Mouse (Mus musculus) gastrocnemius, adult 2 months (tissue): ENCODE results near the gene Gbp8. TPM values are rescaled to one million over a fixed set of nuclear protein-coding genes. Genes with fewer than 3 reads are reported as not detected.
"Not testable (repeated sequence)": the region's sequence is repeated elsewhere in the genome, so short reads cannot be mapped to it uniquely, and the experiment has no call there.

Experiments used
- DNase-seq: peaks from one replicate; pipeline ENCODE4 v3.0.0; 2022
- H3K27ac ChIP-seq: fragments of 200-600 bp; 2 replicates; pipeline ENCODE4 v1.8.1; 2022; ENCODE audit warnings: mild to moderate bottlenecking
- H3K4me3 ChIP-seq: fragments of 200-600 bp; 2 replicates; pipeline ENCODE4 v1.8.1; 2022; ENCODE audit warnings: mild to moderate bottlenecking, moderate library complexity
- CTCF ChIP-seq: fragments of 200-600 bp; IDR thresholded peaks from 2 replicates; pipeline ENCODE4 v1.8.1; 2022; ENCODE audit warnings: antibody characterized with exemption, mild to moderate bottlenecking, moderate library complexity
- intact Hi-C: fragments of 180-260 bp; cut with DNase I; formaldehyde crosslinking; loops from one replicate; pipeline ENCODE4 v1.15.1; 2025
- long read RNA-seq, 2 experiments: library from polyadenylated mRNA; stranded (forward); transcript quantifications; one replicate each; pipeline ENCODE4 v2.0.0; 2021
- total RNA-seq, 2 experiments: library from RNA; stranded (reverse); gene quantifications; 2 replicates each; pipeline ENCODE4 v1.2.3; 2021

Gene Gbp8
- not detected for total RNA-seq
- long read RNA-seq, experiment 1: 0 reads
- long read RNA-seq, experiment 2, partial matches to known transcripts: 0 of 1 reads
- long read RNA-seq, experiment 2, other reads (novel, unspliced or antisense): 1 of 1 reads

DNA sequence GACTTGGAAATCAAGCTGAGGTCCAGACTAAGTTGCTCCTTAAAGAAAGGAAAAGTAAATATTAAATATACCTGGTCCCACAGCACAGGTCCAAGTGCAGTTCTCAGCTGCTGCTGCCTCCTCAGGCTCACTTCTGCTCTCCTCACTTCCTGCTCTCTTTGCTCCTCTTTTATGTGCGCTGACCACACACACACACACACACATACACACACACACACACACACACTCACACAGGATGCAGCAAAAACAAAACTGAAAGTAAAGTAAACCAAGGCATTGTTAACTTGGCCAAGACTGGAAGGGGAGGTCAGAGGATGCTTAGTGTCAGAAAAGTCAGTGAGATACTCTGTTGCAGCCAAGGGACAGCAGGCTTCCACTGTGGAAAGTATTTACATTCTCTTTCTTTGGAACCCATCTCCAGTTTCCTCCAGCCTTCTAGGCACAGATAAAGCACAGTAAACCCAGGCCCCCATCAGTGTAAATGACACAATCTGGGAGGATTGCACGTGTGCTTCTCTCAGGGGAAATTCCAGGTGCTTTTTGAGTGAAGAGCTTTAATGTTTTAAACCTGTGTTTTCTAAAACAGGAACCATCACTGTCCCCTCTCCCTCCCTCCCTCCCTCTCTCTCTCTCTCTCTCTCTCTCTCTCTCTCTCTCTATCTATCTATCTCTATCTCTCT lies at the start of gene Gbp8, which contains the start of the genes Gbp9 and Gbp4:
TSS of gene Gbp8 (minus strand) at position 132 of the 680 bp plus-strand sequence.
TSS of gene Gbp9 (minus strand) at position 131 of the 680 bp plus-strand sequence.
TSS of gene Gbp4 (minus strand) at position 178 of the 680 bp plus-strand sequence.
- intact Hi-C loops: loop anchor here (10.0 kb wide), 1 partner anchor 155 kb away; the partner anchor contains the start of gene Abcg3
- not testable (repeated sequence) for DNase-seq
- Histone ChIP-seq H3K4me3 (peak within 1 kb of the TSS; percentile 60), H3K27ac (peak within 1 kb of the TSS; percentile 75)

GRCm38 (mm10) chr5:105181446-105181845 lies 42.1 kb upstream of the Gbp8 start:
- DNase-seq: no peak
- Histone ChIP-seq H3K4me3 (no peak overlapping the region), H3K27ac (no peak overlapping the region)
- no peak for TF ChIP-seq CTCF
- intact Hi-C loops: no loop called here

- intact Hi-C loops: no loop called here
Measured at GRCm38 (mm10) chr5:105156582-105156981, 17.2 kb upstream of the Gbp8 start.

DNA sequence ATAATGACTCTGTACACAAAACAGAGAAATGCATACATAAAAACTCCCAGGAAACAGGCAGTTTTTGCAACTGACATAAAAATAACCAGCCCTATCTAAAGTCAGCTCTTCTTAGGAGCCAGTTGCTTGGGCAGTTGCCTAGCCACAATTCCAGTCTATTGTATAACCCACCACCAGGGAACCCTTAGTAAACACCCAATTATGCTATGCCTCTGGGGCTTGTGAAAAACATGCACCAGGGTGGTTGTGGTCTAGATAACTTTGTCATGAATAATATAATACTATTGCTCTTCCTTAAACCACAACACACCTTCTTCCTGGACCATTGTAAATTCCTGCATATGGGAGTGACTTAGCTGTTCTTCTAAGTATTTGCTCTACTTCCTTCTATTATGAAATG lies 14.7 kb upstream of the Gbp8 start:
- no peak for DNase-seq
- TF ChIP-seq CTCF: no peak
- intact Hi-C loops: no loop called here
- no peak overlapping the region for H3K27ac ChIP-seq
- H3K4me3 ChIP-seq: no peak overlapping the region

More at GRCm38 (mm10) chr5:105156582-105156981, 17.2 kb upstream of the Gbp8 start:
- H3K4me3 ChIP-seq: no peak overlapping the region
- peak; percentile 40 for TF ChIP-seq CTCF
- H3K27ac ChIP-seq: no peak overlapping the region
- DNase-seq: no peak

DNA sequence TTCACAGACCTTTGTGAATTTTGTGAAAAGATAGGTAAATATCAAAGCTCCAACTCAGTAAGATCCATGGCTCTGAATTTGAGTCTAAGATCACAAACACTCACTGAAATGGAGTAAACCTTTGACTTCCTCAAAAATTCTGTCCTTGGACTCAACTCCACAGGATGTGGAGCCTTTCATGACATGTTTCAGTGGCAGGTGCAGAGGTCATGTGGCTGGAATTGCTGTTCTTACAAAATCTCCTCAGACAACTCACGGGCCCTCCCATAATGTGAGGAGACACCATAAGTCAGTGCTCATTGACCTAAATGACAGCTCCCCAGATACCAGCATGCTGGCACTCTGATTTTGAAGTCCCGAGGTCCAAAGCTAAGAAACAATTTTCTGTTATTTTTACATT lies 8.7 kb upstream of the Gbp8 start:
- not testable (repeated sequence) for DNase-seq, H3K4me3 ChIP-seq
- H3K27ac ChIP-seq: peak overlapping the region; percentile 58; the same call in 1 of the 2 replicates
- intact Hi-C loops: loop anchor here (10.0 kb wide), 1 partner anchor 163 kb away; the partner anchor contains the start of gene Abcg3

- intact Hi-C loops: loop anchor here (10.0 kb wide), 1 partner anchor 162 kb away; the partner anchor contains the start of gene Abcg3
- no peak for TF ChIP-seq CTCF
- Histone ChIP-seq H3K4me3 (no peak overlapping the region), H3K27ac (peak overlapping the region; percentile 82)
- DNase-seq: no peak
Measured at GRCm38 (mm10) chr5:105146447-105146846, 7.1 kb upstream of the Gbp8 start.

- H3K27ac ChIP-seq: peak overlapping the region; percentile 82
- not testable (repeated sequence) for DNase-seq
- intact Hi-C loops: loop anchor here (10.0 kb wide), 1 partner anchor 161 kb away; the partner anchor contains the start of gene Abcg3
- H3K4me3 ChIP-seq: peak overlapping the region; percentile 16; the same call in 1 of the 2 replicates
Measured at GRCm38 (mm10) chr5:105145731-105146130, 6.4 kb upstream of the Gbp8 start.

- peak overlapping the region; percentile 74 for H3K27ac ChIP-seq
- not testable (repeated sequence) for DNase-seq, H3K4me3 ChIP-seq
- intact Hi-C loops: loop anchor here (10.0 kb wide), 1 partner anchor 155 kb away; the partner anchor contains the start of gene Abcg3
Measured at GRCm38 (mm10) chr5:105140089-105140810, 910 bp upstream of the Gbp8 start.

DNA sequence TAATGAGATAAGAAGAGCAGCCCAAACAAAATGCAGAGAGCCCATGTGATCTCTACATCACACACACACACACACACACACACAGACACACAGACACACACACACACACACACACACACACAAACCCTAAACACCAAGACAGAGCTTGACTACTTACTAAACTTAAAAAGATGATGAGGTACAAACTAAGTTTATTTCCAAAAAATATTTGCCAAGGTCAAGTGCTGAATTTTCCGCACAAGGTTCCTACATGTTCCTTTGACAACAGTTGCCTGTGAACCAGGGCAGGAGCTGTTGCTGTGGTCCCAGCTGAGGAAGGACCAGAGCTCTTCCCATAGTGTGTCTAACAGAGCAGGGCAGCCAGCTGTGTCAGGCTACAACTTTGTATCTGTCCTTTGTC lies 434 bp downstream of the Gbp8 start:
- no peak for DNase-seq
- peak overlapping the region; percentile 75 for H3K27ac ChIP-seq
- H3K4me3 ChIP-seq: peak overlapping the region; percentile 60
- no peak for TF ChIP-seq CTCF
- intact Hi-C loops: no loop called here

DNA sequence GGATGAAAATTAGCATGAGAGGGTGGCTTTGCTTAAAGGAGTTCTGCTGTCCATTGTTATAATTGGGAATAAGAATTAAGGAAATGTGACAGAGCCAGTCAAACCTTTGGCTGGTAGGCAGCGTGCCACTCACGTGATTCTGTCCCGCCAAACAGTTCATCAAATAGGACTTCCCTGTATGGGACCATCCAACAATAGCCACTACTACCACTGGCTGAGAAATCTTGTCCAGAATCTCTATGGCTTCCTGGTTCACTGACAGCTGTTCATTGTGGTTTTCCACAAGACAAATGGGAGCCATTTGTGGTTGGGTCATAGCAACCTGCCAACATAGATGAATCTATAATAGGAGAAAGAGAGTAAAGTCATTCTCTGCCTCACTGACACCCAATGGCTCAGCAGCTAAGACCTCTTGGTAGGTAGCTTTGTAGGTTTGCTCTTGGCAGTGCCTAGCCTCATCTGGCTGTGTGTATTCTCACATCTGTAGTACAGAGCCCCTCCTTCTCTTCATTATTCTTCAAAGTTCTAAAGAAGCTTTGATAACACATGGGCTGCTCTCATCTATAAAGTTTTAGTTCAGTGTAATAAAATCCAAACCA lies 2.5 kb downstream of the Gbp8 start:
- intact Hi-C loops, H3K27ac ChIP-seq, DNase-seq: not testable (repeated sequence)
- H3K4me3 ChIP-seq: peak overlapping the region; percentile 60

- H3K4me3 ChIP-seq, H3K27ac ChIP-seq, intact Hi-C loops, DNase-seq: not testable (repeated sequence)
Measured at GRCm38 (mm10) chr5:105121731-105122130, 17.6 kb downstream of the Gbp8 start.

DNA sequence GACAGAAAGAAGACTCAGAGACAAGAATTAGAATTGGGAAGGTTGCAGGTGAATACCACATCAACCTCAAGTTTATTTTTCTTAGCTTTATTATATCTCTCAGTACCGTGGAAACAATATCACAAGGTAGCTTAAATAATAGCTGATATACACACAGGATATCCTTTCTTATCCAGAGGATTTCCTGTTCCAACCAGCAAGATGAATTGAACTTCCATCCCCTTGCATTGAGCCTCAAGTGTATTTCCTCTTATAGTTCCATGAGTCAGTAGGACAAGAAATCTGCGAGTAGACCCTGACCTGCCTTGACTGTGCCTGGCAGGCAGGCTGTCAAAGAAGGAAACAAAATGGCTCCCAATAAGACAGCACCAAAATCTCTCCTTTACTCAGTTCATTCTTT lies 23.6 kb downstream of the Gbp8 start:
- no peak for TF ChIP-seq CTCF
- H3K27ac ChIP-seq: no peak overlapping the region
- no peak for DNase-seq
- no peak overlapping the region for H3K4me3 ChIP-seq
- intact Hi-C loops: no loop called here

DNA sequence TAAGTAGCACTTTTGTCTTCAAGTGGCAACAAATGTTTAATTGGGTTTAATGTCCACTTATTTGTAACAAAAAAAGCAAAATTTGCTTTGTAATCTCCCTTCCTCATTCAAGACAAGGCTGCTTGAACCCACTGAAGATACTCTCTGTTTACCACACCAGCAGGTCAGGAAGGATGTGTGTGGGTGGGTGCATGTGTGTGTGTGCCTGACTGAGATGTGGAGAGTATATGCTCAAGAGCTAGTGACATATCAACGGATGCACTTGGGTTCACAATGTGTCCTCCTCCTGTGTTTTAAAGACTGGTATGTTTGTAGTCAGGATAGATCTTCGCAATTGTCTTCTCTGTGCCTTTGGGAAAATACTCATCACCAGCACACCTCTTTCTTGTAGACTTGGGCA lies 24.6 kb downstream of the Gbp8 start:
- Histone ChIP-seq H3K4me3 (no peak overlapping the region), H3K27ac (no peak overlapping the region)
- no peak for DNase-seq
- intact Hi-C loops: no loop called here
- no peak for TF ChIP-seq CTCF
